Mouse (Mus musculus) right cerebral cortex, postnatal 14 days (tissue): ENCODE data around the gene Actbl2.

ENCODE experiments used
- DNase-seq: peaks from one replicate; pipeline ENCODE4 v3.0.0; 2022

The Actbl2 gene

DNA sequence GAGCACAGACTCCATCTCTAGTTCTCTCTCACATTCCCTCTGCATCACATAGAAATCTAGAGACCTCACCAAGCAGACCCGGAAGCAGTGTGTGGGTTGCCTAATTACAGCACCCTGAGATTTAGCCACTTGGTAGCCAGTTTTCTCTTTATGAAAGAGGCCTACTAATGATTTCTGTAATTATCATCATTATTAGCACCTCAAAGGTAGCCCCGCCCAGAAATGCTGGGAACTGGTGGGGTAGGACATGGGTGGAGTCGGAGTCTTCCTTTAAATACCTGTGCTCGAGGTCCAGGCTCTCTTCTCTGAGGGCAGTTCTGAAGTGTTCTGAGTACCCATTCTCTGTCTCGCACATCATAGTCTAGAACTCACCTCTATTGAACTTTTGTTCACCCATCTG is at the start of gene Actbl2:
Actbl2 (plus strand) TSS at position 301 of the 400 bp plus-strand sequence.
- no peak for DNase-seq

DNA sequence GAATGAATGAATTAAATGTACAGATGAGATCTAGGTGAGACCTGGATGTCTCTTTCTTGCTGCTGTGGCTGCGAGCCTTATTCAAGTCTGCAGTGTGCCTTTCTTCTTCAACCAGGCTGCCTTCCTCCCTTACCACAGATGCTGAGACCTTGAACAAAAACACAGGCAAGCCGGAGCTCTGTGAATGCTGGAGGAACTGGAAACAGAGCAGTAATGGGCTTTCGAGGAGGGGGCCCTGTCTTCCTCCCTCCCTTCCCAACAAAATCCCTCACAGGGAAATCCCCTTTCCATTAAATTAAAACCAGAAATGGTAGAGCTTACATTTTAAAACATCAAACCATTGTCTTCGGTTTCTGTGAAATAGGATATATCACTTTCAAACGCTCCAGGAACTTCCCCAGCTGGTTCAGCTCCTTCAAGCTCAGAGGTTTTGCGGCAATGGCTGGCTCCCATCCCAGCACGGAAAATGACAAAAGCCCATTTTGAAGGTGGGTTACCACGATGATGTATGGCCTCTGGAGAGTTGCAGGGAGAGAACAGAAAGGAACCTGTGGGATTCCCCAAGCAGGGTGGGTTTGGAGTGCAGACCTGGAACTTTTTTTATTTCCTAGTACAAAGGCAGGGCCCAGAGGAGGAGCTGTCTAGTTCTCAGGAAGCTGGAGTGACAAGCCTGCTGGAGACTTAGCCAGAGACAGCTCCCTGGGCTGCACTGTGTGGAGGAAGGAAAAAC is 44.0 kb upstream of the Actbl2 start:
- DNase-seq, result no peak

DNA sequence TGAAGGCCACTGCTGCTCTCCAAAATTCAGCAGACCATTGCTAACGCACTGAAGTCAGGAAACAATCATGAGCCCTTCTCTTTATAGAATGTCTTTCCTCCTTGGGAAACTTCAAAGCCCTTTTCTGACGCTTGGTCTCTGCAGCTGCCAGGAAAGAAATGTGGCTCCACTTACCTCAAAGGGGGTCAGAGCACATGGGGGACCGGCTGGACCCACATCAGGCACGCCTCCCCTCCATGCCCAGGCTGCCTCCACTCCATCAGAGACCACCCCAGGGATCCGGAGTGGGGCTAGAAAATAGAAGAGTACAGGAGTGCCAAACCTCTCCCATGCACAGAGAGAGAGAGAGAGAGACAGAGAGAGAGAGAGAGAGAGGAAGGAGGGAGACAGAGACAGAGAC is 26.0 kb upstream of the Actbl2 start:
- DNase-seq, result no peak

DNA sequence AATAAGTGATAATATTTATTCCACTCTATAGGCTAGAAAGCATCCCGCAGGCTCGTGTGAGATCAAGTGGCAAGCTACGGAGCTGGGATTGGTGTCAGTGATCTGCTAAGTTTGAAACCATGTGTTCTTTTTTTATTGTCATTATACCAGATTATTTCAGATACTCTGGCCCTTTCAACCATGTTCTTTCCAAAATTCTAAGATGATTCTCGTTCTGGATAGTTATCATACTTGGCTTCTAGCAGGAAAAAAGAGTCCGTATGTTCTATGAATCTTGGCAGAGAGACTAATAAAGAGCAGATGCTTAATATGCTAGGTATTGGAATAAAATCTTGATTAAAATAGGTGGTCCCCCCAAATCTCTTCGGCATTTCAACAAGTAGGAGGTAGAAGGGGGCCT is 25.3 kb upstream of the Actbl2 start:
- DNase-seq, result no peak

DNA sequence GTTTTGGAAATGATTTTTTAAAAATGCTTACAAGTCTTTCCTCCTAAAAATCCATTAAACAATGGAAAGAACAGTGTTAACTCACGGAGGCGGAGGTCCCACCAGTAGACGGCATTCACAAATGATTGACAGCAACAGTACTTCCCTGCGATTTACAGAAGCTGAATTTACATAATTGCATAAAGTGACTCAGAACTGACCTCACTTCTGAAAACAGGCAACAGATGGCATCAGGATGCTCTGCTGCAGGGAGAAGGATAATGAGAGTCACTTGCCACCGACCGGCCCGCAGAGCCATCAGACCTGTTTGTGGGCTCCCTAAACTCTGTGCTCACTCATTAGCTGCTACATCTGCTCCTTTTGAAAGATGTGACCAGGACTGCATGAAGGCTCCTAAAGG is 22.4 kb upstream of the Actbl2 start:
- no peak for DNase-seq

DNA sequence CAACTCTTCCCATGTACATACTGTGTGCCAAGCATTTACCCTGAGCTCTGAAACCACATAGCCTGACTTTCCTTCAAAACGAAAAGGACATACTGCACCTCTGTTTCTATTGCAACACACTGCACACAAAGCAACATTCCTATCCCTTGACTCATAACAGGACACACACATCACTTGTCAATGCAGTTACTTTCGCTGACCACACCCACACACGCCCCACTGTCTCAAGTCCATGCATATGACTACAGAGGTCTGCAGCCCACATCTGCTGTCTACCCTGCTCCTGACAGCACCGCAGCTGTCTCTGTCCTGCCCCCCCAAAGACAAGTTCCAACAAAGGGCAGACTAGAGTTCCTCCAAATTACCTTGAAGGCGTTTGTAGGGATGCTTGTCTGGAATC is 21.5 kb upstream of the Actbl2 start:
- no peak for DNase-seq

DNA sequence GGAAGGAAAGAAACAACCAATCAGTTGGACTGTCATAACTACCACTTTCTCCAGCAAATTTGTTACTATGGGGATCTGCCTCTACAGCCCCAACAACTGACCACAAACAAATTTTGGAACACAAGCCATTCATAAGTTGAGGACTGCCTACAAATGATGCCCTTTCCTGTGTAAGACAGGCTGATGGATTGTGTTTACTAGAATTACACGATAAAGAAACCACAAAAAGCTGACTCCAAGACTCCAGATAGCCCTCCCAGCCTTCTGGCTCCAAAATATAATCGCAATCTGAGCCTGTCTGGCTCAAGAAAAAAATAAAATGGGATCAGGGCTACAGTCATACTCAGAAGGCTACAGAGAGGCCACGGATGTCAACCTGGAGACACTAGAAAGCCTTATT is 20.2 kb upstream of the Actbl2 start:
- DNase-seq, result no peak

DNA sequence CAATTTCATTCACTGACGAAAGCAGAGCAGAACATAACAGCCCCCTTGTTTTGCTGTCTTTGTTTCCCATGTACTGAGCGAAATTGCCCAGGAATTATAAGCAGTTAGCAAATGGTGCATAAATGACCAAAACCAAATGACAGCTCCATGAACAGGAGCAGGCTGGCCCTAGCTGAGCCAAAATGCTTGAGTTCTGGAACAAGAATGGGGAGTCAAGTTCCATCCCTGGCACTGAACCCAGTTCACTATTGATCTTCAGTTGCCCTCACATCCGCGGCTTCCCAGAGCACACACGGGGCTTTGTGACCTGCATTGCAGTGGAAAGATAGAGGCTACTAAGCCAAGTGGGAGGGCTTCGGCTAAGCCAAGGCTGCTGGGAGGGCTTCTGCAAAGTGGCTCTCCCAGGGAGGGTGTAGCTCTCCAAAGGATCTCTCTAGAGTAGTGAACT is 19.1 kb upstream of the Actbl2 start:
- no peak for DNase-seq

DNA sequence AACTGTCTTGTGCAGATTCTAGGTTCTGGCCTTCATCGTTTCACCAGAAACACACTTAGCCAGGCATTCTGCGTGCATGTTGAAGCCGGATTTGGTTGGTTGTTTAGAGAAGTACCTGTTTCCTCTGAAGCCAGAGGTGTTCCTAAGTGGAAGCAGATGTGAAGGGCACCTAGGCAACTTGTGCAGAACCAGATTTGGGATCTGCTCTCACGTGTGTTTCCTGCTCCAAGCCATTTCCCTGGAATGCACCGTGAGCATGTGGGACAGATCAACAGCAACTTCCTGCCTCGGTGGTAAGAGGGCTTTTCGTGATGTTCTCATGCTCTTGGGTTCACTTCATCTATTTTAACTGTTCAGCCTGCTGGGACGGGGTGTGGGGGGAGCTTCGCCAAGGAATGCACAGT is 18.4 kb upstream of the Actbl2 start:
- no peak for DNase-seq

DNA sequence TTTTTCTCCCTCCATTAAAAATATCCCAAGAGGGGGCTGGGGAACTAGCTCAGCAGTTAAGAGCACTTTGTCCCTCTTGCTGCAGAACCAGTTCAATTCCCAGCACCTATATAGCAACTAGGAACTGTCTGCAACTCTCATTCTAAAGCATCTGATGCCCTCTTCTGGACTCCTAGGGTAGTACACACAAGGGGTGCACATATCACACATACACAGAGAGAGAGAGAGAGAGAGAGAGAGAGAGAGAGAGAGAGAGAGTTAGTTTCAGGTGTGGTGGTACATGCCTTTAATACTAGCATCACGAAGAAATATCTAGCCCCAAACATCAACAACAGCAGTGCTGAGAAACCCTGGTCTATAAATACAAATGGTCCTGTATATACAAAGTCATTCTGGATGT is 17.5 kb upstream of the Actbl2 start:
- DNase-seq, result no peak

DNA sequence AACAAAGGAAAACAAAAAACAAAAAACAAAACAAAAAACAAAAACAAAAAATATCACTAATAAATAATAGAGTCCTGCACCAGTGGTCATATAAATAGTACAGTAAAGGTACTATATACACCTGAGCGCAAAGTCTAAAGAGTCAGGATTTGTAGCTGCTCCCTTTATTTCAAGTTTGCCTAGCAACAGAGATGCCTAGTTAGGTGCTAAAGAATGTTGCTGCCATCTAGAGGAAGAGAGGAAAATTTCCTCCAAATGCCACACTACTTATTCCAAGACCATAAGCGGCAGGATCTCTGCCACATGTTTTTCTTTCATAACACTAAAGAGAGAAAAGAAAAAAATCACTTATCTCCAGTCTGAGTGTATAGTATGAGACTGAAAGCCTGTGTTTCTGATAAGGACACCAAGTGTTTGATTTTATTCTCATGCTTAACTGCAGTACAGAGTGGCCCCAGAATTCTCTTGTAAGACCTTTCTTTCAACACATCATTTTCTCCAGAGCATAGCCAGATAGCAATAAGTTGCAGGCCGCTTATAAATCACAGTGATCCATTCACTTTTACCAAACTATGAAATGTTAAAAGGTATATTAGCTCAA is 16.8 kb upstream of the Actbl2 start:
- DNase-seq, result no peak

DNA sequence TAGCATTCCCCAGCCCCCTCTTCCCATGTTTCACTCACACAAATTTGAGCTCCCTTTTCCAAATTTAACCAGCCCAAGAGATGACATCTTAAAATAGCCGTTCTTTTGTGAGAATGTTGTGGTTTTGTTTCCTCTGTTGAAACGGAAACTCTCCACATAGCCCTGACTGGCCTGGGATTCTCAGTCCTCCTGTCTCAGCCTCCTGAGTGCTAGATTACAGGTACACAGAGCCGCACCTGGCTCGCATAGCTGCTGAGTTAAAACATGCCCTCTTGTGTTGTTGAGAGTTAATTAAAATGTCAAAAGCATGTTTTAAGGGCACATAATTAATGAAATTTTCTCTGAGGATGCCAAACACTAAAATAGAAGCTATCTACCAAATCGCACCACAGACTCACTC is 3.7 kb upstream of the Actbl2 start:
- no peak for DNase-seq

DNA sequence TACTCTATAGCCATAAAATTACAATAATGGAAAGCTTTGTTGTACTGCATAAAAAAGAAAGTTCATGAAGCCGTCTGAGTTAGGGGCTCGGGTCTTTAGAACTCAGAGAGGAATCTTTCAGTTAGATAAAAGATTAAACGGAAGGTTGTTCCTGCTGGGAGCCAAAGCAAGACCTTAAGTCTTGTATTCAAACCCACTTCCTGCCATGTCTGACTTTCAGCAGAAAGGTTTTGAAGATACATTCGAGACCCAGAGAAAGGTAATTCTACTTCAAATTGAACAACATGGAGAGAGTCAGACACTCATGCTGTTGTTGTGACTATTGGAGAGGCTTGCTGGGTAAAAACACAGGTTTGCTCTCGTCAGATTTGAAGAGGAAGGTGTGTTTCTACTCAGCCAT is 3.0 kb upstream of the Actbl2 start:
- DNase-seq, result no peak

DNA sequence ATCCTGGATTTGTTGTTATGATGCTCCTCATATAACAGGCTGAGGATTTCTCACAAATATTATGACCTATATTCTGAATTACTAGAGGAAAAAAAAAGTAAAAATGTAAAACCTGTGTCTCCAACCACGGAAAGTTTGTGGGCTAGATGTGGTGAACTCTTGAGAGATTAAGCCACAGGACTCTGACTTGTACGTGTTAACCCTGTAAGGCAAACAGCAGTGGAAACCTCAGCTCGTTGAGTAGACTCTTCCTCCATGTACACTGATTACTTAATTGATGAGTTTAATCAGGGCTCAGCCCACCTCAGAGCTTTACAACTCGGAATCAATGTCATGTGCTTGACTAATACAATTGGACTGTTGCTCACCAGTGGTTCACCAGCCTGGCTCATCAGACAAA is 3.2 kb downstream of the Actbl2 start:
- no peak for DNase-seq

DNA sequence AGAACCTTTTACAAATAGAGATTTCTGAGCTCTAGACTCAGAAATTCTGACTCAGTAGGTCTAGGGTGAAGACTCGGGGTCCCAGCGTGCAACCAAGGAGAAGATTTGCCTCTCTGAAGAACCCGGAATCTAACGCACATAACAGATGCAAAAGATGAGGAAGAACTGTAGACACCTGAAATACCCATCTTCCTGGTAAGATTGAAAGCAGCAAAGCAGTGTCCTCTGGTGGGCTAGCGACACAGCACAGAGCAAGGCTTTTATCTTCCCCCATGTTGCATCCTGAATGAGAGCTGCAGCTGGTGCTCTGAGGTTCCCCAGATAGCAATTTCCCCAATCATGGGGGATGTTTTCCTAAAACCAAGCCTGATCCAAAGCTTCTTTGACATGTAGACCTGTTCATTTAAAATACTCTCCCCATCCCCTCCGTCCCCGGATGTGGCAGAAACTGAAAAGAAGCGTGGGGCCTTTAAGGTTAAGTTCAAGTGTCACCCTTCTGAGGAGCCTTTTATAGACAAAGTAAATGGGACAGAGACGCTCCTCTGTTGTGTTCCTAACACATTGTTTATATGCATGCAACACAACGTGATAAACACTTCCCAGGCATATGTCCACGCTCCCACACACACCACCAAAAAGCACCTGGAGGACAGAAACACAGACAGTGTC is 3.7 kb downstream of the Actbl2 start:
- no peak for DNase-seq

DNA sequence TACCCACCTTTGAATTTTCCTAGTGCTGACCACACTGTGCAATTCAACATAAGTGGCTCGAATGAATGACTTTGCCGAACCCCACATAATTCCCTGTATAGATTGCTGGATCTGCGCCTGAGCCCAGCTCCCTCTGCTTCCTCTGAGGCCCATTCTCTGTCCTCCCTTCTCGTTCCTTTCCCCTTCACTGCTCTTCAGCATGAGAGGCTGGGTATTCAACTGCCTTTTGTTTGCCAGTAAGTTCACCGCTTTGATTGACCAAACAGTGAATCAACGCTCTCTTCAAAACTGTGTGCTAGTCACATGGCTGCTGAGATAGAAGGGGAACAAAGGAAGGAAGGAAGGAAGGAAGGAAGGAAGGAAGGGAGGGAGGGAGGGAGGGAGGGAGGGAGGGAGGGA is 4.3 kb downstream of the Actbl2 start:
- no peak for DNase-seq

DNA sequence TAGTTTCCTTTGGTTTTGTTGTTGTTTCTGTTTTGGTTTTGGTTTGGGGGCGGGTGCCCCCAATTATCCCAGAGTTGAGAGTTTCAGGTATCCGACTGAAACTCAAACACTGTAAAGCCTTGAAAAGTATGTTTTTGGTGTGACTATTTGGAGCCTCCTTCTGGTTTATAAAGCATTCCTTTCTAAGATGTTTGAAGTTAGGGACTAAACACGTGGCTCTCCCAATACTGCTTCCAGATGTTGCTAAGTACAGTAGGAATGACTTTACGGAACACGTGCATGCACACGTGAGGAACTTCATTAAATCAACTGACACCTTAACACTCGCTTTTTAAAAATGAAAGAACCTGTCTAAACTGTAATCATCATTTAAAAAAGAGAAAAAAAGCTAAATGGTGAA is 4.9 kb downstream of the Actbl2 start:
- no peak for DNase-seq

DNA sequence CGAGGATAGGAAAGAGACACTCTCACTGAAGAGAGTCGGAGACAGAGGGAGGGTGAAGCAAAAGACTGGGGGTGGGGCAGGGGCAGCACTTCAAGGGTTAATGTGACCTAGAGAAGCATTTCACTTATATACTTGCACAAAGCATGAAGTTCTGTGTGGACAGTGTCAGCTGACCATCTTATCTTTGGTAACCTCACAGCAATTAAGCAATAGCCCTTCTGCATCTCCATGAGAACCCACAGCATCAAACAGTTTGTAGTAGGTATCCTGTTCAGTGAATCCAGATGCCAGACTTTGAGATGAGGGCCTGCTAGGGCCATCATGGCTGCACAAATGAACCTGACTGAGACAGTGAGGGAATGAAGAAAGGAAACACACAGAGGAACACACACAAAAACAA is 8.4 kb downstream of the Actbl2 start:
- DNase-seq, result no peak

DNA sequence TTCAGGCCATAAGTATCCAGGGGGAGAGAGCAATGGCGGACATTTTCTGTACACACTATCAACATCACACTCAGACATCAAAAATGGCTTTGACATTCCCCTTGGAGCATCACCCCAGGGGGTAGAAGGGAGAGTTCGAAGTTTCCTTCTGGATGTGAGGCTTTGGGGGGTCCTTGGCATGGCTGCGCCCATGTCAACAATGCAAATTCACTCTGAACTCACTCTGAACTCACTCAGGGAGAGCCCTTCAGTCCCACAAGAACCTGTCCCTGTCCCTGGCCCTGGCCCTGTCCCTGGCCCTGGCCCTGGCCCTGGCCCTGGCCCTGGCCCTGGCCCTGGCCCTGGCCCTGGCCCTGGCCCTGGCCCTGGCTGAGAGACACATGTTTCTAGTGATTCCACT is 8.9 kb downstream of the Actbl2 start:
- DNase-seq, result no peak

DNA sequence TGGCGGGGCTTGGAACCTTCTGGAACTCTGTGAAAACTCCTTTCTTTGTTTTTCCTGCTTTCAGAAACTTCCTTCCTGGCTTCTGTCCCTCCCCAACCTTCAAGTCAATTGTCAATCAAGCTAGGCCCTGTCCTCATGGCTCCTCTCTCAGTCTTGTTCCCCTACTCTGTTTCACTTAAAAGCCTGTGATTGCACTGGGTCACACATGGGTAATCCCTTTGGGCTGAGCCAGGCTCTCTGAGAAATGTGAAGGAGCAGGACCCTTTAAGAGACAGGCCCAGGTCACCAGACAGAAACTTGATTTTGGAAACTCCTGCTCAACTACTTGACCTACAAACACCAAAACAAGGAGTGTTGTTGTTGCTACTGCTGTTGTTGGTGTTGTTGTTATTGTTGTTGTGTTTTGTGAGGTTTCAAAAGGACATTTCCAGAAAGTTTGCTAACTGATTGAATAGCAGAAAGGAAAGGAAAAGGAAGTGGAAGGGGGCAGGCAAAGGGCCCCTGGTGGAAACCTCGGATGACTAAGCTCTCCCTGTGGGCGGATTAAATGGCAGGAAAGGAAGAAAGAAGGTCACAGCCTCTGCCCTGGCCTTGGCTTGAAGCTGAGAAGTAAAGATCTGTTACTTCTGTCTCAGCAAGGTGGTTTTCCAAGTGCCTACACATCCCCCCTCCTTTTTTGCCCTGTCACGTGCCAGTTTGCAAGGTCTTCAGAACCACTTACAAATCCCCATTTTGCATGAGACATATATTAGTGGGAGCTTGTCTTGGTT is 10.6 kb downstream of the Actbl2 start:
- DNase-seq, result no peak

DNA sequence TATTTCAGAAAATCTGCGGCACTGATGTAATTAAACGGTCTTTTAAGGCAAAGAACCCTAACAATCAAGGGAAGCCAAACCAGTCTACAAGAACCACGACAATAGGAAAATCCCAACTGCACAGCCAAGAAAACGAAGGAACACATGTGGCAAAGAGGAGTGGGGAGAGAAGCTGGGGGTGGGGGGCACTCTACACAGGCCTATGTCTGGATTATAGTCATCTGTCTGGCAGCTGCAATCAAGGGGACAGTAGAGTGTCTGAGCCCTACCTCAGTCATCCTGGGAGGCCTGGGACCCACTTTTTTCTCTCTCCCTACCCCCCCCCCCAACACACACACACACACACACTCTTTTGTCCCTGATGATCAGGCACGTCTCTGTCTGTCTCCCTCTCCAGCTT is 12.0 kb downstream of the Actbl2 start:
- no peak for DNase-seq

DNA sequence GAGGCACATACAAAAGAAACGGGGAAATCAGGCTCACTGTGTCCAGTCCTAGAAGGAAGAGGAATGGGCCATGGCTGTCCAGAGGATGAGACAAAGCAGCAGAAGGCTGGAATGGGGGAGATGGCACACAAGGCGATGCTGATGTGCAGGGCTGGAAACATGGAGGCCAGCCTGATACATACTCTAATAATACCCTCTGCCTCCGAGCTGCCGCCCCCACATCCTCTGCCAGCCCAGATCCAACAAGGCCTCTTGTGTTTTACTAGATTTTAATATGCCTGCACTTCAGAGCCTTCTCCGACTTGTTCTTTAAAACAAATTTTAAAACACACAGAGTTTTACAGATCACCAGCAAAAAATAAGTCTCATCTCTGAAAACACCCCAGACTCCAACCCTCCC is 14.2 kb downstream of the Actbl2 start:
- DNase-seq, result no peak

DNA sequence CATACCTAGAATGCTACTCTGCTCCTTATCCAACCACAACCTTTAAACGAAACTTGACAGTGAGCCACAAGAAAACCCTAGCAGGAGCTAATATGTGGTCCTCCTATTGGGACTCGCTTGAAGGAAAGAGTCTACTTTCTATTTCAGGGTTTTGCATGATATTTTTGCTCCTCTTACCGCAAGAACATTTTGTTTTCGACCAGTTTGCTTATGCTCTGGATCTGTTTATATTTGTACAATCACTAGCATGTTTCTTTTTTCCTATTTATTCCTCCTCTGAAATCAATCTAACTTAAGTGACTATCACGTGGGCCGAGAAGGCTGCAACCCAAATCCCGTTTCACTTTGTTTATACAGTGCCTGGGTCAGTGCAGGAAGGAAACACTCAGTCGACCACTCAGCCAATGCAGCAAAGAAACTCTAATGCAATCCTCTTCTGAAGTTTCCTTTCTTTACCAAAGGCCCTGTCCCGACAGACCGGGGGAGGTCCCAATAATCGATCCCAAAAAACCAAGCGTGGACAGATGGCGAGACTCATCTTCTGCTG is 15.0 kb downstream of the Actbl2 start:
- DNase-seq, result no peak
